ENCODE assay signal across 24 mouse cellular contexts in genomic region chr6:65563887-65564656, GRCm38 (mm10). TPM values are rescaled to one million over a fixed set of nuclear protein-coding genes. Genes with fewer than 3 reads are reported as not detected.
DNase-seq lines count a peak whose midpoint lies in the region; ATAC-seq and TF ChIP-seq lines count a peak whose summit lies in the region.
"Had no signal": no experiment of that assay in that cellular context is flagged by ENCODE, and none has a peak within 500 bp of the region (broad histone marks: within the 10 kb centered on the region; RNA-seq: fewer than 3 reads in every experiment).

No protein-coding gene starts in this region.

- no peaks in the 10 kb centered on the region for H3K79me2 ChIP-seq in CH12.LX (replicated peaks; ENCODE audit: control insufficient read depth, extremely low read depth, insufficient read depth, poor library complexity, severe bottlenecking)

- peaks cover 12 to 42% of the 10 kb centered on the region in 2 experiments; a peak in 3 of 4 replicates for H3K4me1 ChIP-seq in CH12.LX (ENCODE audit: control insufficient read depth in 1 of 2, insufficient read depth in 2 of 2)
- H3K4me1 ChIP-seq in hindbrain, embryonic 16.5 days (ENCODE audit: control insufficient read depth, insufficient read depth, low read depth, low read length) = no peaks in the 10 kb centered on the region
- H3K4me1 ChIP-seq: embryonic facial prominence, embryonic 15.5 days; forebrain, embryonic 13.5 days; kidney, embryonic 15.5 days; limb, embryonic 13.5 days had no signal

- H3K36me3 ChIP-seq in CH12.LX (replicated peaks in 1 of 2; ENCODE audit: control insufficient read depth in 1 of 2, insufficient read depth in 1 of 2, low read length in 1 of 2) = no peaks in the 10 kb centered on the region
- no peaks in the 10 kb centered on the region for H3K36me3 ChIP-seq in hindbrain, embryonic 16.5 days (ENCODE audit: control insufficient read depth, insufficient read depth, low read length)
- H3K36me3 ChIP-seq: embryonic facial prominence, embryonic 15.5 days; G1E; kidney, embryonic 15.5 days; limb, embryonic 13.5 days had no signal

- no peaks in the 10 kb centered on the region for H3K9me3 ChIP-seq in CH12.LX (replicated peaks; ENCODE audit: low read length)
- no peaks in the 10 kb centered on the region for H3K9me3 ChIP-seq in hindbrain, embryonic 16.5 days (ENCODE audit: control insufficient read depth, low read length)
- H3K9me3 ChIP-seq: embryonic facial prominence, embryonic 15.5 days; forebrain, embryonic 13.5 days; G1E; kidney, embryonic 15.5 days; limb, embryonic 13.5 days had no signal

- peak; percentile 87 for TF ChIP-seq EP300 in CH12.LX (IDR thresholded peaks at IDR 0.05; ENCODE audit: low read length)

- peak; percentile 66 for ATAC-seq in inflammation-experienced regulatory T-cells, adult 6 months
- ATAC-seq in hindbrain, embryonic 16.5 days = no peak
- ATAC-seq: forebrain, embryonic 13.5 days had no signal

- 76% methylated on average over 3 of the region's 3 CpGs for WGBS in hindbrain, embryonic 16.5 days

- in situ Hi-C loops in CH12.LX (cut with MboI; ENCODE audit: low pct_ligation_motif_present, low pct_unique_long_range_greater_than_20kb, low sequenced_read_pairs) = no loop called here

- H3K4me2 ChIP-seq in CH12.LX (ENCODE audit: insufficient read depth, low read depth, poor library complexity, severe bottlenecking) = peak overlapping the region; percentile 54
- H3K4me2 ChIP-seq in hindbrain, embryonic 16.5 days (ENCODE audit: low read length) = no peak overlapping the region
- H3K4me2 ChIP-seq: embryonic facial prominence, embryonic 15.5 days; forebrain, embryonic 13.5 days; kidney, embryonic 15.5 days; limb, embryonic 13.5 days; midbrain, embryonic 11.5 days had no signal

- TF ChIP-seq RAD21 in CH12.LX (IDR thresholded peaks at IDR 0.05; ENCODE audit: low read depth, low read length) = no peak; the same call in none of the 2 replicates

- H3K9ac ChIP-seq in CH12.LX (ENCODE audit: insufficient read depth, low read depth) = peak overlapping the region; percentile 50
- H3K9ac ChIP-seq in hindbrain, embryonic 16.5 days (ENCODE audit: low read depth, low read length) = no peak overlapping the region
- H3K9ac ChIP-seq: embryonic facial prominence, embryonic 15.5 days; forebrain, embryonic 13.5 days; kidney, embryonic 15.5 days; limb, embryonic 13.5 days had no signal

- dilution Hi-C loops in CH12.LX (cut with MboI; ENCODE audit: extremely low pct_ligation_motif_present, extremely low pct_unique_long_range_greater_than_20kb, low sequenced_read_pairs) = no loop called here

- H3K27ac ChIP-seq in CH12.LX (ENCODE audit: insufficient read depth, low read depth) = peak overlapping the region; percentile 99
- H3K27ac ChIP-seq in hindbrain, embryonic 16.5 days (ENCODE audit: low read depth, low read length) = no peak overlapping the region
- H3K27ac ChIP-seq: embryonic facial prominence, embryonic 15.5 days; forebrain, embryonic 13.5 days; gastrocnemius, adult 2 months; heart, adult 2 months; kidney, embryonic 15.5 days; layer of hippocampus, adult 2 months; limb, embryonic 13.5 days had no signal

- no peak for TF ChIP-seq CTCF in CH12.LX (conservative IDR thresholded peaks at IDR 0.05 in 1 of 2, IDR thresholded peaks at IDR 0.05 in 1 of 2; ENCODE audit: low read depth in 2 of 2, low read length in 2 of 2)

- TF ChIP-seq POLR2A in CH12.LX (IDR thresholded peaks at IDR 0.05; ENCODE audit: low read depth, low read length) = peak; percentile 54

- H3K27me3 ChIP-seq in CH12.LX (replicated peaks) = no peaks in the 10 kb centered on the region
- H3K27me3 ChIP-seq in hindbrain, embryonic 16.5 days (replicated peaks; ENCODE audit: control insufficient read depth, insufficient read depth, low read length) = no peaks in the 10 kb centered on the region
- H3K27me3 ChIP-seq: embryonic facial prominence, embryonic 15.5 days; forebrain, embryonic 13.5 days; kidney, embryonic 15.5 days; limb, embryonic 13.5 days had no signal

- peak overlapping the region in 1 of 3 experiments; percentile 13 for H3K4me3 ChIP-seq in CH12.LX (replicated peaks in 1 of 3; ENCODE audit: low read depth in 2 of 3, low read length in 2 of 3, poor library complexity in 1 of 3)
- no peak overlapping the region for H3K4me3 ChIP-seq in hindbrain, embryonic 16.5 days (ENCODE audit: low read length)
- H3K4me3 ChIP-seq: embryonic facial prominence, embryonic 15.5 days; forebrain, embryonic 13.5 days; gastrocnemius, adult 2 months; heart, adult 2 months; kidney, embryonic 15.5 days; layer of hippocampus, adult 2 months; limb, embryonic 13.5 days; myocyte had no signal

- DNase-seq in layer of hippocampus, adult 8-10 months (ENCODE audit: low spot score in 2 of 2) = peak; percentile 9 to 20
- no peak for DNase-seq in layer of hippocampus, postnatal 36 days
- peak; percentile 88 for DNase-seq in CH12.LX (ENCODE audit: extremely low read depth)
- DNase-seq in right cerebral cortex, postnatal 25 days = peak; percentile 54
- DNase-seq in spleen, postnatal 10 days (ENCODE audit: low spot score in 2 of 2) = no peak
- DNase-seq in kidney, postnatal 10 days = no peak
- DNase-seq: adrenal gland, postnatal 10 days; cerebellum, adult 8-10 months; gastrocnemius, adult 2 months; heart, adult 2 months; heart, postnatal 14 days; lung, postnatal 36 days; thymus, adult 18-20 months had no signal

TF ChIP-seq in CH12.LX, 34 proteins besides CTCF, POLR2A, EP300 and RAD21 (continues in another document):
- TF ChIP-seq SIN3A (IDR thresholded peaks at IDR 0.05; ENCODE audit: low read length) = peak; percentile 20; the same call in 1 of the 2 replicates
- TF ChIP-seq KAT2A (IDR thresholded peaks at IDR 0.05; ENCODE audit: insufficient replicate concordance, low read length) = 0 out of 2 replicates have a peak, but pooled peaks have one; percentile 58
- no peak; the same call in 1 of the 2 replicates for TF ChIP-seq ZMIZ1 (IDR thresholded peaks at IDR 0.05; ENCODE audit: low read depth, low read length)
- TF ChIP-seq ZKSCAN1 (IDR thresholded peaks at IDR 0.05; ENCODE audit: borderline replicate concordance, low read depth, low read length) = no peak
- no peak; the same call in none of the 2 replicates for TF ChIP-seq SMC3 (IDR thresholded peaks at IDR 0.05; ENCODE audit: low read depth, low read length)
- TF ChIP-seq ELF1 (IDR thresholded peaks at IDR 0.05; ENCODE audit: low read depth, low read length) = no peak
- TF ChIP-seq PAX5 (IDR thresholded peaks at IDR 0.05; ENCODE audit: low read length) = no peak
- TF ChIP-seq ETS1 (conservative IDR thresholded peaks at IDR 0.05; ENCODE audit: low read depth, low read length) = peak; percentile 79
- TF ChIP-seq JUND (conservative IDR thresholded peaks at IDR 0.05; ENCODE audit: low read depth, low read length) = peak; percentile 78
- TF ChIP-seq USF2 (conservative IDR thresholded peaks at IDR 0.05; ENCODE audit: low read depth, low read length) = peak; percentile 47
- peak; percentile 88 for TF ChIP-seq MAX (IDR thresholded peaks at IDR 0.05; ENCODE audit: low read length)
- no peak for TF ChIP-seq GABPA (IDR thresholded peaks at IDR 0.05; ENCODE audit: insufficient replicate concordance, low read depth, low read length)
- no peak for TF ChIP-seq UBTF (IDR thresholded peaks at IDR 0.05; ENCODE audit: low read depth, low read length)
- peak; percentile 91 for TF ChIP-seq IRF4 (IDR thresholded peaks at IDR 0.05; ENCODE audit: low read depth, low read length)
- no peak; the same call in 1 of the 2 replicates for TF ChIP-seq CHD2 (IDR thresholded peaks at IDR 0.05; ENCODE audit: low read length)
- peak; percentile 25; the same call in 1 of the 2 replicates for TF ChIP-seq MXI1 (IDR thresholded peaks at IDR 0.05; ENCODE audit: low read depth, low read length)
- TF ChIP-seq MEF2A (IDR thresholded peaks at IDR 0.05; ENCODE audit: borderline replicate concordance, low read depth, low read length) = peak; percentile 95
- TF ChIP-seq BHLHE40 (IDR thresholded peaks at IDR 0.05; ENCODE audit: low read depth, low read length) = peak; percentile 68
- peak; percentile 80 for TF ChIP-seq TBP (conservative IDR thresholded peaks at IDR 0.05; ENCODE audit: low read depth, low read length)
- peak; percentile 87 for TF ChIP-seq TCF12 (IDR thresholded peaks at IDR 0.05; ENCODE audit: low read depth, low read length)
- TF ChIP-seq ZC3H11A (IDR thresholded peaks at IDR 0.05; ENCODE audit: low read depth, low read length) = no peak
- peak; percentile 95 for TF ChIP-seq CHD1 (IDR thresholded peaks at IDR 0.05; ENCODE audit: low read depth, low read length)
- peak; percentile 97 for TF ChIP-seq MYC (IDR thresholded peaks at IDR 0.05; ENCODE audit: low read depth, low read length)
- no peak for TF ChIP-seq USF1 (IDR thresholded peaks at IDR 0.05; ENCODE audit: low read depth, low read length)
- no peak; the same call in 1 of the 2 replicates for TF ChIP-seq MAFK (IDR thresholded peaks at IDR 0.05; ENCODE audit: insufficient replicate concordance, low read length)
- TF ChIP-seq HCFC1 (IDR thresholded peaks at IDR 0.05; ENCODE audit: low read depth, low read length) = no peak; the same call in 1 of the 2 replicates
- no peak; the same call in 1 of the 2 replicates for TF ChIP-seq RCOR1 (conservative IDR thresholded peaks at IDR 0.05; ENCODE audit: low read depth, low read length)
- TF ChIP-seq NRF1 (IDR thresholded peaks at IDR 0.05; ENCODE audit: low read depth, low read length) = 0 out of 2 replicates have a peak, but pooled peaks have one; percentile 30
- 0 out of 2 replicates have a peak, but pooled peaks have one; percentile 76 for TF ChIP-seq POLR2AphosphoS2 (IDR thresholded peaks at IDR 0.05; ENCODE audit: low read depth, low read length)
- peak; percentile 67 for TF ChIP-seq ZNF384 (IDR thresholded peaks at IDR 0.05; ENCODE audit: low read depth, low read length)
- TF ChIP-seq JUN (IDR thresholded peaks at IDR 0.05; ENCODE audit: insufficient read depth, low read depth, low read length) = peak; percentile 23; the same call in 1 of the 2 replicates
- TF ChIP-seq MAZ (IDR thresholded peaks at IDR 0.05; ENCODE audit: low read depth, low read length) = no peak
- 0 out of 2 replicates have a peak, but pooled peaks have one; percentile 66 for TF ChIP-seq E2F4 (IDR thresholded peaks at IDR 0.05; ENCODE audit: insufficient replicate concordance, low read depth, low read length)

RNA-seq across cellular contexts. Expression of gene Tnip3, which starts 39.0 kb away (rescaled TPM):
- not detected for total RNA-seq in layer of hippocampus, adult 8-10 months (2022)
- not detected for total RNA-seq in layer of hippocampus, postnatal 36 days (2021)
- total RNA-seq in CH12.LX (2012; rRNA removed) (1.4 and 1.5 TPM in 2 replicates), CH12.LX (2014; rRNA removed) (2.1 and 2.5 TPM in 2 replicates)
- polyA plus RNA-seq in CH12.LX (2012; ENCODE audit: insufficient read length, low read depth) = 2.5 and 2.9 TPM in 2 replicates
- 10 to 100 TPM in 1 of 3 experiments, 1 to 10 TPM in 2; 5.8 to 11.0 (median 7.8) TPM for polyA plus RNA-seq in inflammation-experienced regulatory T-cells, adult 6 months (2017; shearing (Covaris generic))
- polyA plus RNA-seq in hindbrain, embryonic 16.5 days (2015; fragmentation: Nextera tagmentation; extraction: Ambion mirVana) = not detected in 2 replicates
- total RNA-seq: layer of hippocampus, adult 2 months had no signal
- polyA plus RNA-seq: forebrain, embryonic 13.5 days; G1E; liver, embryonic 16.5 days had no signal

Comparison
In these comparisons a context has a peak if more than half of its experiments do, and no peak if none do; other contexts are left out.
1. DNase-seq: peak in layer of hippocampus, adult 8-10 months (2 of 2), CH12.LX (single experiment) and right cerebral cortex, postnatal 25 days (single experiment); none in layer of hippocampus, postnatal 36 days (0 of 2), spleen, postnatal 10 days (0 of 2) and kidney, postnatal 10 days (single experiment).